Mouse (Mus musculus) kidney, postnatal 4 days (tissue): ENCODE measurements around the gene Foxm1.

Experiments used
- DNase-seq, 2 experiments: peaks; one replicate each; pipeline ENCODE4 v3.0.0; 2021; ENCODE audit warnings: mixed read lengths in 2 of 2

Gene Foxm1

DNA sequence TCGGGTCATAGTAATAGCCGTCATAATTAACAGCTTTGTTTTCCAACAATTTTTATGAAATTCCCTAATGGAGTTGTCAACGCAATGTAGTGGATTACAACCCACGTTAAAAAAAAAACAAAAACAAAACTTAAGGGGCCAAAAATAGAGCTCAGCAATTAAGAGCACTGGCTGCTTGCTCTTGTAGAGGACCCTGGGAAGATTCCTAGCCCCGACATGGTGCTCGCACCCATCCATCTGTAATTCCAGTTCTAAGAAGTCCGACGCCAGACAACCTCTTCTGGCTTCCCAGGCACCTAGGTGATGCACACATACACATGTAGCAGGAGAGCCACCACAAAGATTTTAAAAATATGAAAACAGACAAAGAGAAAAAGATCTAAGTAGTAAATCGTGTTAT, 62.3 kb downstream of the Foxm1 start:
- no peak for DNase-seq
